Mouse (Mus musculus): Measurements from ENCODE around the gene Gm3402. TPM values are rescaled to one million over a fixed set of nuclear protein-coding genes. Genes with fewer than 3 reads are reported as not detected.
"Not testable (repeated sequence)": the region's sequence is repeated elsewhere in the genome, so short reads cannot be mapped to it uniquely, and the experiment has no call there.

Gene Gm3402
- total and polyA plus RNA-seq, 3 experiments = not detected

DNA sequence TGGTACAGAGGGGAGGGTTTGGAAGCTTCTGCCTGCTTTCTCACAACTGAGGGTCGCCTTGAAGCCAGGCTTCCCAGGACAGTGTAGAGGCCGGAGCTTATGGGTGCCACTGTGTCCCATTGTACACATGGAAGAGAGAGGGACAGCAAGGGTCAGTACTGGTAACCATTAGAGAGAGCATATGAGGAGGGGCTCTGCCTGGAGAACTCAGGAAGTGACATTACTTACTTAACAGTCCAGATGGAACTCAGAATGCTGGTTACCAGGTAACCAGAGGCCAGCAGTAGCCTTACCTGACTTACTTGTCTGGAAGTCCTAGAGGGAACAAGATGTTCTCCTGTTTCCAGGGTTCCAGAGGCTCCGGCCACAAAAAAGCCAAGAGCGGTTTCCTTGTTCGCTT lies 11.8 kb upstream of the Gm3402 start, which contains the start of gene 4930449I24Rik:
4930449I24Rik (plus strand) TSS at position 301 of the 400 bp plus-strand sequence.
- dilution Hi-C loops (cut with MboI; ENCODE audit: extremely low pct_ligation_motif_present, extremely low pct_unique_long_range_greater_than_20kb, low sequenced_read_pairs); in situ Hi-C loops (cut with MboI; ENCODE audit: low pct_ligation_motif_present, low pct_unique_long_range_greater_than_20kb, low sequenced_read_pairs); H3K9me3 ChIP-seq (replicated peaks; ENCODE audit: low read length); H3K36me3 ChIP-seq (replicated peaks in 1 of 2; ENCODE audit: control insufficient read depth in 1 of 2, insufficient read depth in 1 of 2, low read length in 1 of 2); H3K4me1 ChIP-seq (ENCODE audit: control insufficient read depth in 1 of 2, insufficient read depth in 2 of 2); H3K27me3 ChIP-seq (replicated peaks); H3K27ac ChIP-seq (ENCODE audit: insufficient read depth, low read depth); H3K4me2 ChIP-seq (ENCODE audit: insufficient read depth, low read depth, poor library complexity, severe bottlenecking); H3K79me2 ChIP-seq (replicated peaks; ENCODE audit: control insufficient read depth, extremely low read depth, insufficient read depth, poor library complexity, severe bottlenecking); H3K9ac ChIP-seq (ENCODE audit: insufficient read depth, low read depth); DNase-seq (ENCODE audit: extremely low read depth); H3K4me3 ChIP-seq (replicated peaks in 1 of 3; ENCODE audit: low read depth in 2 of 3, low read length in 2 of 3, poor library complexity in 1 of 3): not testable (repeated sequence)

DNA sequence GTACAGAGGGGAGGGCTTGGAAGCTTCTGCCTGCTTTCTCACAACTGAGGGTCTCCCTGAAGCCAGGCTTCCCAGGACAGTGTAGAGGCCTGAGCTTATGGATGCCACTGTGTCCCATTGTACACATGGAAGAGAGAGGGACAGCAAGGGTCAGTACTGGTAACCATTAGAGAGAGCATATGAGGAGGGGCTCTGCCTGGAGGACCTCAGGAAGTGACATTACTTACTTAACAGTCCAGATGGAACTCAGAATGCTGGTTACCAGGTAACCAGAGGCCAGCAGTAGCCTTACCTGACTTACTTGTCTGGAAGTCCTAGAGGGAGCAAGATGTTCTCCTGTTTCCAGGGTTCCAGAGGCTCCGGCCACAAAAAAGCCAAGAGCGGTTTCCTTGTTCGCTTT lies 11.6 kb downstream of the Gm3402 start, which contains the start of gene Gm3404:
Gm3404 (plus strand) TSS at position 301 of the 400 bp plus-strand sequence.
- H3K4me2 ChIP-seq (ENCODE audit: insufficient read depth, low read depth, poor library complexity, severe bottlenecking); H3K9ac ChIP-seq (ENCODE audit: insufficient read depth, low read depth); H3K27ac ChIP-seq (ENCODE audit: insufficient read depth, low read depth); H3K4me3 ChIP-seq (replicated peaks in 1 of 3; ENCODE audit: low read depth in 2 of 3, low read length in 2 of 3, poor library complexity in 1 of 3); in situ Hi-C loops (cut with MboI; ENCODE audit: low pct_ligation_motif_present, low pct_unique_long_range_greater_than_20kb, low sequenced_read_pairs); H3K4me1 ChIP-seq (ENCODE audit: control insufficient read depth in 1 of 2, insufficient read depth in 2 of 2); DNase-seq (ENCODE audit: extremely low read depth); H3K79me2 ChIP-seq (replicated peaks; ENCODE audit: control insufficient read depth, extremely low read depth, insufficient read depth, poor library complexity, severe bottlenecking); dilution Hi-C loops (cut with MboI; ENCODE audit: extremely low pct_ligation_motif_present, extremely low pct_unique_long_range_greater_than_20kb, low sequenced_read_pairs); H3K27me3 ChIP-seq (replicated peaks); H3K9me3 ChIP-seq (replicated peaks; ENCODE audit: low read length); H3K36me3 ChIP-seq (replicated peaks in 1 of 2; ENCODE audit: control insufficient read depth in 1 of 2, insufficient read depth in 1 of 2, low read length in 1 of 2): not testable (repeated sequence)

DNA sequence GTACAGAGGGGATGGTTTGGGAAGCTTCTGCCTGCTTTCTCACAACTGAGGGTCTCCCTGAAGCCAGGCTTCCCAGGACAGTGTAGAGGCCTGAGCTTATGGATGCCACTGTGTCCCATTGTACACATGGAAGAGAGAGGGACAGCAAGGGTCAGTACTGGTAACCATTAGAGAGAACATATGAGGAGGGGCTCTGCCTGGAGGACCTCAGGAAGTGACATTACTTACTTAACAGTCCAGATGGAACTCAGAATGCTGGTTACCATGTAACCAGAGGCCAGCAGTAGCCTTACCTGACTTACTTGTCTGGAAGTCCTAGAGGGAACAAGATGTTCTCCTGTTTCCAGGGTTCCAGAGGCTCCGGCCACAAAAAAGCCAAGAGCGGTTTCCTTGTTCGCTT lies 23.4 kb downstream of the Gm3402 start, which contains the start of gene Gm3409:
Gm3409 (plus strand) TSS at position 301 of the 400 bp plus-strand sequence.
- H3K9me3 ChIP-seq (replicated peaks; ENCODE audit: low read length); H3K9ac ChIP-seq (ENCODE audit: insufficient read depth, low read depth); H3K4me2 ChIP-seq (ENCODE audit: insufficient read depth, low read depth, poor library complexity, severe bottlenecking); dilution Hi-C loops (cut with MboI; ENCODE audit: extremely low pct_ligation_motif_present, extremely low pct_unique_long_range_greater_than_20kb, low sequenced_read_pairs); in situ Hi-C loops (cut with MboI; ENCODE audit: low pct_ligation_motif_present, low pct_unique_long_range_greater_than_20kb, low sequenced_read_pairs); H3K79me2 ChIP-seq (replicated peaks; ENCODE audit: control insufficient read depth, extremely low read depth, insufficient read depth, poor library complexity, severe bottlenecking); H3K4me3 ChIP-seq (replicated peaks in 1 of 3; ENCODE audit: low read depth in 2 of 3, low read length in 2 of 3, poor library complexity in 1 of 3); DNase-seq (ENCODE audit: extremely low read depth); H3K27ac ChIP-seq (ENCODE audit: insufficient read depth, low read depth); H3K27me3 ChIP-seq (replicated peaks); H3K4me1 ChIP-seq (ENCODE audit: control insufficient read depth in 1 of 2, insufficient read depth in 2 of 2); H3K36me3 ChIP-seq (replicated peaks in 1 of 2; ENCODE audit: control insufficient read depth in 1 of 2, insufficient read depth in 1 of 2, low read length in 1 of 2): not testable (repeated sequence)

DNA sequence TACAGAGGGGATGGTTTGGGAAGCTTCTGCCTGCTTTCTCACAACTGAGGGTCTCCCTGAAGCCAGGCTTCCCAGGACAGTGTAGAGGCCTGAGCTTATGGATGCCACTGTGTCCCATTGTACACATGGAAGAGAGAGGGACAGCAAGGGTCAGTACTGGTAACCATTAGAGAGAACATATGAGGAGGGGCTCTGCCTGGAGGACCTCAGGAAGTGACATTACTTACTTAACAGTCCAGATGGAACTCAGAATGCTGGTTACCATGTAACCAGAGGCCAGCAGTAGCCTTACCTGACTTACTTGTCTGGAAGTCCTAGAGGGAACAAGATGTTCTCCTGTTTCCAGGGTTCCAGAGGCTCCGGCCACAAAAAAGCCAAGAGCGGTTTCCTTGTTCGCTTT lies 41.9 kb downstream of the Gm3402 start, which contains the start of gene Gm3415:
Gm3415 (plus strand) TSS at position 301 of the 400 bp plus-strand sequence.
- H3K9ac ChIP-seq (ENCODE audit: insufficient read depth, low read depth); H3K9me3 ChIP-seq (replicated peaks; ENCODE audit: low read length); H3K27ac ChIP-seq (ENCODE audit: insufficient read depth, low read depth); dilution Hi-C loops (cut with MboI; ENCODE audit: extremely low pct_ligation_motif_present, extremely low pct_unique_long_range_greater_than_20kb, low sequenced_read_pairs); H3K4me3 ChIP-seq (replicated peaks in 1 of 3; ENCODE audit: low read depth in 2 of 3, low read length in 2 of 3, poor library complexity in 1 of 3); in situ Hi-C loops (cut with MboI; ENCODE audit: low pct_ligation_motif_present, low pct_unique_long_range_greater_than_20kb, low sequenced_read_pairs); H3K79me2 ChIP-seq (replicated peaks; ENCODE audit: control insufficient read depth, extremely low read depth, insufficient read depth, poor library complexity, severe bottlenecking); H3K4me2 ChIP-seq (ENCODE audit: insufficient read depth, low read depth, poor library complexity, severe bottlenecking); H3K27me3 ChIP-seq (replicated peaks); H3K4me1 ChIP-seq (ENCODE audit: control insufficient read depth in 1 of 2, insufficient read depth in 2 of 2); DNase-seq (ENCODE audit: extremely low read depth); H3K36me3 ChIP-seq (replicated peaks in 1 of 2; ENCODE audit: control insufficient read depth in 1 of 2, insufficient read depth in 1 of 2, low read length in 1 of 2): not testable (repeated sequence)
